Comparison of ENCODE assay signal across 20 mouse cellular contexts in genomic region chr19:28392838-28393237, GRCm38 (mm10).
DNase-seq lines count a peak whose midpoint lies in the region; ATAC-seq and TF ChIP-seq lines count a peak whose summit lies in the region.
"Had no signal": no experiment of that assay in that cellular context is flagged by ENCODE, and none has a peak within 500 bp of the region (broad histone marks: within the 10 kb centered on the region; RNA-seq: fewer than 3 reads in every experiment).

No protein-coding gene starts in this region.

- peak overlapping the region; percentile 87 for H3K27ac ChIP-seq in layer of hippocampus, adult 2 months
- H3K27ac ChIP-seq: hindbrain, embryonic 15.5 days; limb, embryonic 13.5 days; liver, embryonic 13.5 days; lung, embryonic 15.5 days; midbrain, embryonic 15.5 days had no signal

- ATAC-seq in frontal cortex, adult (ENCODE audit: low TSS enrichment) = peak; percentile 73; the same call in 1 of the 2 replicates
- ATAC-seq: forebrain, postnatal 0 days; midbrain, embryonic 15.5 days had no signal

- peak; percentile 59 for TF ChIP-seq CTCF in layer of hippocampus, adult 2 months (conservative IDR thresholded peaks at IDR 0.05)

- no peak overlapping the region for H3K4me3 ChIP-seq in layer of hippocampus, adult 2 months
- H3K4me3 ChIP-seq: hindbrain, embryonic 15.5 days; limb, embryonic 13.5 days; liver, embryonic 13.5 days; lung, embryonic 15.5 days; midbrain, embryonic 15.5 days had no signal

- no peak for DNase-seq in frontal cortex, postnatal 36 days (ENCODE audit: low spot score in 2 of 2)
- no peak for DNase-seq in layer of hippocampus, adult 2 months (ENCODE audit: low spot score in 2 of 2)
- no peak for DNase-seq in layer of hippocampus, postnatal 14 days (ENCODE audit: low spot score in 2 of 2)
- peak; percentile 48 for DNase-seq in 3T3-L1 (ENCODE audit: low read depth, low spot score)
- peak; percentile 56 for DNase-seq in adipocyte (ENCODE audit: low spot score)
- no peak for DNase-seq in gastrocnemius, postnatal 4 days (ENCODE audit: low spot score in 2 of 2)
- DNase-seq: adrenal gland, postnatal 36 days; cerebellum, adult 9-10 months; forebrain, postnatal 0 days; heart, adult 18-20 months; heart, postnatal 36 days; kidney, adult 11 months; kidney, postnatal 36 days; liver, embryonic 13.5 days; right cerebral cortex, postnatal 4 days had no signal

Comparison
In these comparisons a context has a peak if more than half of its experiments do, and no peak if none do; other contexts are left out.
1. DNase-seq: peak in 3T3-L1 (single experiment) and adipocyte (single experiment); none in frontal cortex, postnatal 36 days (0 of 2), layer of hippocampus, adult 2 months (0 of 2), layer of hippocampus, postnatal 14 days (0 of 2) and gastrocnemius, postnatal 4 days (0 of 2).